Mouse (Mus musculus) liver, embryonic 12.5 days (tissue): ENCODE results near the gene Rnf113a1. TPM values are rescaled to one million over a fixed set of nuclear protein-coding genes. Genes with fewer than 3 reads are reported as not detected.
A peak's percentile ranks its signal among the peaks of the same experiment; 100 is the strongest.
"Not testable (repeated sequence)": the region's sequence is repeated elsewhere in the genome, so short reads cannot be mapped to it uniquely, and the experiment has no call there.

Experiments
- ATAC-seq: fragments of 200-750 bp; cut with Nextera tagmentation; 2 replicates; pipeline ENCODE4 v1.8.0; 2017; ENCODE audit warnings: moderate number of reproducible peaks, mild to moderate bottlenecking, moderate library complexity
- H3K27ac ChIP-seq: fragments of 300-500 bp; sonication (generic); 2 replicates; pipeline ENCODE4 v1.5.1; 2016; ENCODE audit warnings: mild to moderate bottlenecking
- H3K27me3 ChIP-seq: fragments of 300-500 bp; sonication (generic); replicated peaks from 2 replicates; pipeline ENCODE4 v1.6.1; 2016; ENCODE audit warnings: mild to moderate bottlenecking, moderate library complexity
- H3K36me3 ChIP-seq: fragments of 300-500 bp; sonication (generic); 2 replicates; pipeline ENCODE4 v1.6.1; 2016; ENCODE audit warnings: mild to moderate bottlenecking, moderate library complexity
- H3K4me1 ChIP-seq: fragments of 300-500 bp; sonication (generic); 2 replicates; pipeline ENCODE4 v1.6.1; 2016
- H3K4me2 ChIP-seq: fragments of 300-500 bp; sonication (generic); 2 replicates; pipeline ENCODE4 v1.6.1; 2016; ENCODE audit warnings: mild to moderate bottlenecking, moderate library complexity
- H3K4me3 ChIP-seq: fragments of 300-500 bp; sonication (generic); 2 replicates; pipeline ENCODE4 v1.5.1; 2016; ENCODE audit warnings: mild to moderate bottlenecking, moderate library complexity
- H3K9ac ChIP-seq: fragments of 300-500 bp; sonication (generic); 2 replicates; pipeline ENCODE4 v1.6.1; 2016; ENCODE audit warnings: mild to moderate bottlenecking, moderate library complexity
- H3K9me3 ChIP-seq: fragments of 300-500 bp; sonication (generic); replicated peaks from 2 replicates; pipeline ENCODE4 v1.6.1; 2016; ENCODE audit warnings: mild to moderate bottlenecking, moderate library complexity
- WGBS: fragments of 180-500 bp; shearing (Covaris S2); methylation state at CpG from one replicate; pipeline ENCODE4 v1.1.7; 2016; ENCODE audit not compliant: insufficient replicate concordance; 5-methylcytosine and 5-hydroxymethylcytosine counted together
- polyA plus RNA-seq: library from polyadenylated mRNA; unstranded; fragments of >200 nt; fragmentation: Nextera tagmentation; extraction: Ambion mirVana; gene quantifications from 2 replicates; pipeline ENCODE4 v1.2.1, GENCODE M21; 2016

Gene Rnf113a1
- polyA plus RNA-seq, result 4.3 and 4.4 TPM in 2 replicates

DNA sequence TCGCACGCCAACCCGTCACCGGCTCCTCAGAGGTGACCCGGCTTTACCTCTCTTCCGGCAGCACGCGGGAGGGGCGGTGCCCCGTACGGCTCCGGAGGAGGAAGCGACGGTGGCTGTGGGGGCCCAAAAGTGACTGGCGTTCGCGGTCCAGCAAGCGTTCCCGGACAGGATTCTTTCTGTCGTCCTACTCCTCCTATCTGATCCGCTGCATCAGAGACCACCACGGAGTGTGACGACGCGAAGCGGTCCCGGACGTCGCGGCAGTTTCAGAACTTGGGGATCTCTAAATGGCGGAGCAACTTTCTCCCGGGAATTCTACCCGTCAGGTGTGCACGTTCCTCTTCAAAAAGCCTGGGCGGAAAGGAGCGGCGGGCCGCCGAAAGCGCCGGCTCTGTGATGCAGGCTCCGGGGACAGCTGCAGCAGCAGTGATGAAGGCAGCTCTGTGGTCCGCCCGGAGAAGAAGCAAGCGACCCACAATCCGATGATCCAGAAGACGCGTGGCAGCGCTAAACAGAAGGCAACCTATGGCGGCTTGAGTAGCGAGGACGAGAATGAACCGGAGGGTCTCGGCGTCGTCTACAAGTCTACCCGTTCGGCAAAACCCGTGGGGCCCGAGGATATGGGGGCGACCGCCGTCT is at the start of gene Rnf113a1, which contains the start of gene Ndufa1:
Rnf113a1 (plus strand) TSS at position 141 of the 639 bp plus-strand sequence.
Ndufa1 (minus strand) TSS at position 59 of the 639 bp plus-strand sequence.
- peaks cover 4% of the 10 kb centered on the region for H3K4me1 ChIP-seq
- 6% methylated on average over 63 of the region's 63 CpGs for WGBS
- no peak within 1 kb of the TSS for H3K27ac ChIP-seq
- no peaks in the 10 kb centered on the region for H3K27me3 ChIP-seq
- H3K9me3 ChIP-seq, result no peaks in the 10 kb centered on the region
- peak within 1 kb of the TSS; percentile 78 for H3K4me2 ChIP-seq
- no peaks in the 10 kb centered on the region for H3K36me3 ChIP-seq
- peak; percentile 91 for ATAC-seq
- H3K9ac ChIP-seq, result peak within 1 kb of the TSS; percentile 75
- H3K4me3 ChIP-seq, result peak within 1 kb of the TSS; percentile 72

DNA sequence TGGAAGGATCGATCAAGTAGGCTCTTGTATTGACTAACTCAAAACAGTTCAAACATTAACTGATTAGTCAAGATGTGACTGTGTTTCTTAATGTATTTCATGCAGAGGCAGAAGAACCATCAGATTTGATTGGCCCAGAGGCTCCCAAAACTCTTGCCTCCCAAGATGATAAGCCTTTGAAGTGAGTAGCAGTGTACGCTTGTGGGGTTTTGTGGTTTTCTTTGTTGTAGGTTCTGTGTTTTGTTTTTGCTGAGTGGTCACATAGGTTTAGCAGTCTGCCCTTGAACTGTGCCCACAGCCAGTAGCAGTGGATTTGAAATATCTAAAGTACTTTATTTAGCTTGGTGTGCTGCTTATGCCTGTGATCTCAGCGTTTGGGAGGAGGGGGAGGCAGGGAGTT is 49.3 kb upstream of the Rnf113a1 start:
- no peaks in the 10 kb centered on the region for H3K4me1 ChIP-seq
- H3K9me3 ChIP-seq, result no peaks in the 10 kb centered on the region
- ATAC-seq, result no peak
- no peak overlapping the region for H3K27ac ChIP-seq
- H3K27me3 ChIP-seq, result no peaks in the 10 kb centered on the region
- no peak overlapping the region for H3K4me2 ChIP-seq
- H3K4me3 ChIP-seq, result no peak overlapping the region
- WGBS, result 76% methylated on average over 3 of the region's 3 CpGs
- no peak overlapping the region for H3K9ac ChIP-seq
- H3K36me3 ChIP-seq, result peaks cover 53% of the 10 kb centered on the region

DNA sequence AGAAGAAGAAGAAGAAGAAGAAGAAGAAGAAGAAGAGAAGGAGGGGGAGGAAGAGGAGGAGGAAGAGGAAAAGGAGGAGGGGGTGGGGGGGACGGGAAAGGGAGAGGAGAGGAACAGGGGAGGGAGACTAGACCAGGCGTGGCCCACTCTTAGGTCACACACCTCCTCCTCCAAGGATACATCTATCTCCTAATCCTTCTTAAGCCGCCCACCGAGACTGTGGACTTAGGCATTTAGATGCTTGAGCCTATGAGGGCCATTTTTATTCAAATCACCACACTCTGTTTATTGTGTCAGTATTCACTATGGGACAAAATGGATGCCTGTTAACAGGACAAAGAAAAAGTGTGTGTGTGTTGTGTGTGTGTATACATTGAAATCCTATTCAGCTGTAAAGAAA is 46.5 kb upstream of the Rnf113a1 start:
- not testable (repeated sequence) for H3K4me1 ChIP-seq, H3K9ac ChIP-seq, H3K27ac ChIP-seq, H3K27me3 ChIP-seq, H3K4me2 ChIP-seq, ATAC-seq, H3K4me3 ChIP-seq, H3K9me3 ChIP-seq
- peaks cover 44% of the 10 kb centered on the region for H3K36me3 ChIP-seq
- WGBS, result 50% methylated on average over 2 of the region's 4 CpGs

DNA sequence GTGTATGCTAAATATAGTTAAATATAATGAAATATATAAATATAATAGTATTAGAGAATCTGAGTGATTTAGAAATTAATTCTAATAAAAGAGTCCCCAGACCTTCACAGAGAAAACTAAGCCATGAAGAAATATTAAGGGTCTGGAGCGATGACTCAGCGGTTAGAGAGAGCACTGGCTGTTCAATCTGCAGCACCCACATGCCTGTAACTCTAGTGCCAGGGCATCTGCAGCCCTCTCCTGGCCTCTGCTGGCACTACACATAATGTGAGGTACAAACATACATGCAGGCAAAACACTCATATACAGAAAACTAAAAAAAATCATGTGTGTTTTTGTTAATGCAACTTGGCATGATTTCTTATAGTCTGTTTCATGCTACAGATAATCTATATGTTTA is 46.1 kb upstream of the Rnf113a1 start:
- Histone ChIP-seq H3K4me3 (no peak overlapping the region), H3K36me3 (peaks cover 44% of the 10 kb centered on the region), H3K9ac (no peak overlapping the region), H3K27ac (no peak overlapping the region), H3K27me3 (no peaks in the 10 kb centered on the region), H3K9me3 (no peaks in the 10 kb centered on the region), H3K4me2 (no peak overlapping the region), H3K4me1 (no peaks in the 10 kb centered on the region)
- WGBS, result 93% methylated on average over 2 of the region's 2 CpGs
- no peak for ATAC-seq

DNA sequence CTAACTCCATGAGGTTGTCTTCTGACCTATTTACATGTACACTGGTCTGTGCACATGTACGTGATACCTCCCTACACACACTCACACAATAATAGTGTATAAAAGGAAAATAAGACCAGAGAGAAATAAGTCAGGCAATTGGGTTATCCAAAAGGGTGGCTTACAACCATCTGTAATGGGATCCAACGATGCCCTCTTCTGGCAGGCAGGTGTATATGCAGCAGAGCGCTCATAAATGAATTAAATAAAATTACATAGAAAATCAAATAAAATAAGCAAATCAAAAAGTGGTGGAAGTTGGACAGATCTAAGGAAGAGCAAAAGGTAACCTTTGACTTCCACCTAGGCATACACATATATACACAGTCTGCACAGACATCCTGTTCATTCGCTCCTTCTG is 33.2 kb upstream of the Rnf113a1 start:
- WGBS, result 56% methylated on average over 4 of the region's 4 CpGs
- no peaks in the 10 kb centered on the region for H3K27me3 ChIP-seq
- H3K27ac ChIP-seq, result no peak overlapping the region
- peaks cover 18% of the 10 kb centered on the region for H3K36me3 ChIP-seq
- H3K9ac ChIP-seq, result no peak overlapping the region
- H3K4me3 ChIP-seq, result no peak overlapping the region
- H3K4me2 ChIP-seq, result no peak overlapping the region
- no peaks in the 10 kb centered on the region for H3K4me1 ChIP-seq
- no peak for ATAC-seq
- no peaks in the 10 kb centered on the region for H3K9me3 ChIP-seq

DNA sequence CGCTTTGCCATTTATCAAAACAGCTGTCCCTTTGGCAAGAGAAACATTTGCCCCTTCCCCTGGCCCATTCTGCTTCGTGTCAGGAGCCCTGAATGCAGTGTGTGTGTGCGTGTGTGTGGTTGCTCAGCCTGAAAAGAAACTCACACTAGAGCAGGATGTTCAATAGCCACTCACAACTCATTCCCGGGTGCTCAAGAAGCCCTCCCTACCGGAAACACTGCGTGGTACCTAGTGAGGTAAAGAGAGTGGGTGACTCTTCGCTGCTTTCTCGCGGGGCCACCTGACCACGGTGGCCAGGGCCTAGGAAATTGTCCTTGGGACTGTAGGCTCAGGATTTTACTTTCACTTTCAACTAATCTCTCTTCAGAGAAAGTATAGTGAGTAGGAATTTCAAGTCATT is 29.9 kb upstream of the Rnf113a1 start:
- Histone ChIP-seq H3K27ac (no peak overlapping the region), H3K4me2 (no peak overlapping the region), H3K4me3 (no peak overlapping the region), H3K4me1 (no peaks in the 10 kb centered on the region), H3K9me3 (no peaks in the 10 kb centered on the region), H3K36me3 (0 out of 2 replicates have a peak, but pooled peaks cover 3% of the 10 kb centered on the region), H3K27me3 (no peaks in the 10 kb centered on the region; the same call in 1 of the 2 replicates), H3K9ac (no peak overlapping the region)
- WGBS, result 69% methylated on average over 10 of the region's 10 CpGs
- ATAC-seq, result no peak

DNA sequence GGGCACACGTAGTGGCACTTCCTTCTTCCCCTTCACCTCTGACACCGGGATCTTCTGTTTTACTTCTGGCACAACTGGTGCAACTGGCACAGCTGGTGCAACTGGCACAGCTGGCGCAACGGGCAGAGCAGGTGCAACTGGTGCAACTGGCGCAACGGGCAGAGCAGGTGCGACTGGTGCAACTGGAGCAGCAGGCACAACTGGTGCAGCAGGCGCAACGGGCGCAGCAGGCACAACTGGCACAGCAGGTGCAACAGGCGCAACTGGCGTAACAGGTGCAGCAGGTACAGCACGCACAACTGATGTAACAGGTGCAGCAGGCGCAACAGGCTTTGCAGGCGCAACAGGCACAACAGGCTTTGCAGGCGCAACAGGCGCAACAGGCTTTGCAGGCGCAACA is 27.9 kb upstream of the Rnf113a1 start:
- no peaks in the 10 kb centered on the region for H3K36me3 ChIP-seq
- no peak overlapping the region for H3K4me3 ChIP-seq
- no peak overlapping the region for H3K27ac ChIP-seq
- H3K4me1 ChIP-seq, result no peaks in the 10 kb centered on the region
- H3K4me2 ChIP-seq, result no peak overlapping the region
- H3K9me3 ChIP-seq, result no peaks in the 10 kb centered on the region
- H3K9ac ChIP-seq, result no peak overlapping the region
- WGBS, result 81% methylated on average over 18 of the region's 18 CpGs
- ATAC-seq, result no peak
- no peaks in the 10 kb centered on the region; the same call in 1 of the 2 replicates for H3K27me3 ChIP-seq

DNA sequence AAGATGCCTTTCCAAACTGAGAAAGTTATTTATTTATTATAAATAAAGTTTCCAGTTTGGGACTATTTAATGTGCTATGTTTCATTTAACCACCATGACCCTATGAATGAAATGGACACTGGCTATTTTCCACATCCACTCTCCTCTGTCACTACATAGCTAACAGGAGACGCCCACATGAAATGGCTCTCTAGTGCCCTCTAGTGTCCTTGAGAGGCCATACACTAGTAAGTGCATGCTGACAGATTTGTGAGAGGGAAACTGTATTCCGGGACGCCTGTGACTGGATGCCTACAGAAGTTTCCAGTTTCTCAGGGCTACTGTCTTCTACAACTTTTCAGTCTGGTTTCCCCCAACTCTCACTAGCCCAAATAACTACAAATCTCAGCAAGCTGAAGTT is 24.0 kb upstream of the Rnf113a1 start:
- 12% methylated on average over 3 of the region's 3 CpGs for WGBS
- H3K27me3 ChIP-seq, result no peaks in the 10 kb centered on the region; the same call in 1 of the 2 replicates

DNA sequence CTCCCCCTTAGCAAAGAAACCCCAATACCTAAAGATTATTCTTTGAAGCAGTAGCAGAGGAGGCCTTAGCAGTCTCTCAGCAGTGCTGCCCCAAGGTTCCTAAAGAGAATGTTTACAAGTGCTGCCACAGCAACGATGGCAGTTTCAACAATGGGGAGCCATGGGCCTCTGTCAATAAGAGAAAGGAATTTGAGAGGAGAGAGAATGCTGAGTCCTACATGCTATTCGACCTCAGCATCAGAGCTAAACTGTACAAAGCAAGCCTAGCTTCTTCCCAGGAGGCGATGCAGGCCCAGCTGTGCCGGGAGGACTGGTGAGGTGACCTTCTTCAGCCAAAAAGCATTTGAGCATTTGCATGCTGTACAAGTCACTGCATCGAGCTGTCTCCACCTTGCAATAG is 22.3 kb upstream of the Rnf113a1 start, which contains the start of gene Akap14:
Akap14 (minus strand) TSS at position 101 of the 400 bp plus-strand sequence.
- Histone ChIP-seq H3K4me1 (no peaks in the 10 kb centered on the region), H3K9ac (no peak within 1 kb of the TSS), H3K27me3 (no peaks in the 10 kb centered on the region), H3K4me3 (no peak within 1 kb of the TSS), H3K9me3 (no peaks in the 10 kb centered on the region), H3K4me2 (no peak within 1 kb of the TSS), H3K36me3 (no peaks in the 10 kb centered on the region), H3K27ac (no peak within 1 kb of the TSS)
- 52% methylated on average over 5 of the region's 5 CpGs for WGBS
- ATAC-seq, result no peak

More for the DNA sequence above, 24.0 kb upstream of the Rnf113a1 start:
- H3K4me1 ChIP-seq, result no peaks in the 10 kb centered on the region
- H3K9me3 ChIP-seq, result no peaks in the 10 kb centered on the region
- H3K9ac ChIP-seq, result no peak overlapping the region
- no peaks in the 10 kb centered on the region for H3K36me3 ChIP-seq
- no peak for ATAC-seq
- H3K4me3 ChIP-seq, result no peak overlapping the region
- H3K4me2 ChIP-seq, result no peak overlapping the region
- H3K27ac ChIP-seq, result no peak overlapping the region

DNA sequence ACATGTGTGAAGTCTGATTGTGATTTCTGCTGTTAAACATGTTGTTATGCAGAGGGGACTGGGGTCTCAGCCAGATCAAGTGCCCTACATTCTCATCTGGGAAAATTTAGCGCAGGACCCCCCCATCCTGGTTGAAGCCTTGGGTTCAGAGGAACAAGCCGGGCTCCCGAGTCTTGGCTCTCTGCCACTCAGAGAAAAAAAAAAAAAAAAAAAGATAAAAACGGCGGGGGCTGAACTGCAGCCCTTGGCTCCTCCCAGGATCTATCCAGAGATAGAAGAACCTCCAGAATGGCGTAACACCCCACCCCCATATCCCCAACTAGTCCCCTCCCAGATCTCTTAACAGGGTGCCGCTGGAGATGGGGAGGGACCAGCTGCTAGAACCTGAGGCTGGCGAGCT is 6.6 kb upstream of the Rnf113a1 start:
- H3K4me2 ChIP-seq, result not testable (repeated sequence)

DNA sequence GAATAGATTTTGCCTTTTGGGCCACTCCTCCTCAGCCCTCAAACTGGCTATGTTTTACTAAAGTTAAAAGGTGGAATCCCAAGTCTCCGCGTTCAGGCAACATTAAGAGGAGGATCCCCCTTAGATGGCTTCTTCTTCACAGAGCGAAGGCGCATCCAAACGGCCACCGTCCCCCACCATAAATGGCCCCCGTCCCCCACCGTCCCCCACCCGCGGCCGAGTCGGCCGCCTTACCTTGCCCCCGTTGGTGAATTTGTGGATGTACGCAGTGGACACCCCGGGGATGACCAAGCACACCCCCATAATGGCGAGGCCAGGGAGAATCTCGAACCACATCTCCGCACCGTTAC is 315 bp upstream of the Rnf113a1 start:
- peak overlapping the region; percentile 78 for H3K4me2 ChIP-seq
- no peaks in the 10 kb centered on the region for H3K36me3 ChIP-seq
- WGBS, result 12% methylated on average over 20 of the region's 20 CpGs
- H3K9ac ChIP-seq, result peak overlapping the region; percentile 75
- no peak overlapping the region for H3K27ac ChIP-seq
- H3K9me3 ChIP-seq, result no peaks in the 10 kb centered on the region
- H3K4me1 ChIP-seq, result peaks cover 4% of the 10 kb centered on the region
- H3K4me3 ChIP-seq, result peak overlapping the region; percentile 72
- peak; percentile 12; the same call in 1 of the 2 replicates for ATAC-seq
- H3K27me3 ChIP-seq, result no peaks in the 10 kb centered on the region

More for the DNA sequence above, 6.6 kb upstream of the Rnf113a1 start:
- not testable (repeated sequence) for H3K36me3 ChIP-seq, H3K27ac ChIP-seq, H3K27me3 ChIP-seq, H3K4me1 ChIP-seq, ATAC-seq, H3K9ac ChIP-seq, H3K9me3 ChIP-seq, H3K4me3 ChIP-seq
- WGBS, result 55% methylated on average over 8 of the region's 8 CpGs

DNA sequence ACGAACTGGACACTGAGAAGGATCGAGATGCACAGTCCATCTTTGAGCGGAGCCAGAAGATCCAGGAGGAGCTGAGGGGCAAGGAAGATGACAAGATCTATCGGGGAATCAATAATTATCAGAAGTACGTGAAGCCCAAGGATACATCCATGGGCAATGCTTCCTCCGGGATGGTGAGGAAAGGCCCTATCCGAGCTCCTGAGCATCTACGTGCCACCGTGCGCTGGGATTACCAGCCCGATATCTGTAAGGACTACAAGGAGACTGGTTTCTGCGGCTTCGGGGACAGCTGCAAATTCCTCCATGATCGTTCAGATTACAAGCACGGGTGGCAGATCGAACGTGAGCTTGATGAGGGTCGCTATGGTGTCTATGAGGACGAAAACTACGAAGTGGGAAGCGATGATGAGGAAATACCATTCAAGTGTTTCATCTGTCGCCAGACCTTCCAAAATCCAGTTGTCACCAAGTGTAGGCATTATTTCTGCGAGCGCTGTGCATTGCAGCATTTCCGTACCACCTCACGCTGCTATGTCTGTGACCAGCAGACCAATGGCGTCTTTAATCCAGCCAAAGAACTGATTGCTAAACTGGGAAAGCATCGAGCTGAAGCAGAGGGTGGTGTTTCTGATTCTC is 817 bp downstream of the Rnf113a1 start:
- no peaks in the 10 kb centered on the region for H3K36me3 ChIP-seq
- H3K4me3 ChIP-seq, result peak overlapping the region; percentile 72
- ATAC-seq, result peak; percentile 27; the same call in 1 of the 2 replicates
- WGBS, result 18% methylated on average over 28 of the region's 28 CpGs
- peak overlapping the region; percentile 75 for H3K9ac ChIP-seq
- H3K4me2 ChIP-seq, result peak overlapping the region; percentile 78
- peaks cover 4% of the 10 kb centered on the region for H3K4me1 ChIP-seq
- H3K27me3 ChIP-seq, result no peaks in the 10 kb centered on the region
- no peak overlapping the region for H3K27ac ChIP-seq
- no peaks in the 10 kb centered on the region for H3K9me3 ChIP-seq
